Comparison of ENCODE assay signal across 27 mouse cellular contexts in genomic region chr3:130921621-130922245, GRCm38 (mm10).
DNase-seq lines count a peak whose midpoint lies in the region; ATAC-seq and TF ChIP-seq lines count a peak whose summit lies in the region.
"Had no signal": no experiment of that assay in that cellular context is flagged by ENCODE, and none has a peak within 500 bp of the region (broad histone marks: within the 10 kb centered on the region; RNA-seq: fewer than 3 reads in every experiment).

No protein-coding gene starts in this region.

- H3K27ac ChIP-seq in forebrain, embryonic 16.5 days (ENCODE audit: low read length): no peak overlapping the region
- H3K27ac ChIP-seq in midbrain, embryonic 14.5 days (replicated peaks; ENCODE audit: low read depth, low read length): no peak overlapping the region
- no peak overlapping the region for H3K27ac ChIP-seq in embryonic facial prominence, embryonic 10.5 days (replicated peaks)
- H3K27ac ChIP-seq: embryonic facial prominence, embryonic 12.5 days; heart, adult 2 months; kidney, embryonic 15.5 days; liver, embryonic 14.5 days had no signal

- DNase-seq in heart, adult 11 months: peak; percentile 54
- DNase-seq in heart, postnatal 4 days: no peak
- peak; percentile 82 for DNase-seq in brain, embryonic 14.5 days (ENCODE audit: low read depth)
- DNase-seq in midbrain, embryonic 14.5 days: peak; percentile 42
- no peak for DNase-seq in adipocyte (ENCODE audit: low spot score)
- DNase-seq in embryonic facial prominence, embryonic 10.5 days (ENCODE audit: low spot score): no peak
- DNase-seq in cerebellum, adult 8-10 months: no peak
- DNase-seq: adrenal gland, postnatal 25 days; cerebellum, adult 18-20 months; cerebellum, postnatal 36 days; gastrocnemius, postnatal 25 days; heart, adult 2 months; kidney, adult 18-20 months; kidney, postnatal 25 days; liver; lung, embryonic 14.5 days; retina, postnatal 1 day; right cerebral cortex, postnatal 14 days; thymus, postnatal 14 days had no signal

- H3K4me2 ChIP-seq in forebrain, embryonic 16.5 days (ENCODE audit: low read length): no peak overlapping the region
- H3K4me2 ChIP-seq in midbrain, embryonic 14.5 days (ENCODE audit: low read length): no peak overlapping the region
- H3K4me2 ChIP-seq: embryonic facial prominence, embryonic 12.5 days; heart, embryonic 12.5 days; kidney, embryonic 15.5 days; lung, embryonic 14.5 days had no signal

- H3K4me1 ChIP-seq in forebrain, embryonic 16.5 days (replicated peaks; ENCODE audit: control insufficient read depth, insufficient read depth, low read length): peaks cover 14% of the 10 kb centered on the region
- H3K4me1 ChIP-seq in midbrain, embryonic 14.5 days (ENCODE audit: control insufficient read depth, insufficient read depth, low read length): peaks cover 25% of the 10 kb centered on the region
- H3K4me1 ChIP-seq in embryonic facial prominence, embryonic 10.5 days: peaks cover 26% of the 10 kb centered on the region

- H3K27me3 ChIP-seq in forebrain, embryonic 16.5 days (replicated peaks; ENCODE audit: control insufficient read depth, insufficient read depth, low read length): no peaks in the 10 kb centered on the region
- H3K27me3 ChIP-seq in midbrain, embryonic 14.5 days (ENCODE audit: control insufficient read depth, insufficient read depth, low read length): no peaks in the 10 kb centered on the region
- H3K27me3 ChIP-seq in embryonic facial prominence, embryonic 10.5 days (replicated peaks; ENCODE audit: low read depth, poor library complexity, severe bottlenecking): peaks cover 18% of the 10 kb centered on the region
- H3K27me3 ChIP-seq: embryonic facial prominence, embryonic 12.5 days; Patski had no signal

- no peak for TF ChIP-seq POLR2A in brain, embryonic 14.5 days (IDR thresholded peaks at IDR 0.05; ENCODE audit: borderline replicate concordance, extremely low read depth, insufficient read depth, insufficient read length, poor library complexity, severe bottlenecking)

- TF ChIP-seq CTCF in brain, embryonic 14.5 days (IDR thresholded peaks at IDR 0.05; ENCODE audit: borderline replicate concordance, extremely low read depth, insufficient read depth, insufficient read length): no peak

- no peaks in the 10 kb centered on the region for H3K9me3 ChIP-seq in forebrain, embryonic 16.5 days (ENCODE audit: control insufficient read depth, low read length)
- H3K9me3 ChIP-seq in midbrain, embryonic 14.5 days (ENCODE audit: control insufficient read depth, low read length): no peaks in the 10 kb centered on the region
- no peaks in the 10 kb centered on the region for H3K9me3 ChIP-seq in embryonic facial prominence, embryonic 10.5 days
- H3K9me3 ChIP-seq: embryonic facial prominence, embryonic 12.5 days; kidney, embryonic 15.5 days had no signal

- WGBS in forebrain, embryonic 16.5 days: 45% methylated on average over 9 of the region's 9 CpGs
- WGBS in midbrain, embryonic 14.5 days: 56% methylated on average over 9 of the region's 9 CpGs
- 85% methylated on average over 9 of the region's 9 CpGs for WGBS in embryonic facial prominence, embryonic 10.5 days

- no peak overlapping the region for H3K4me3 ChIP-seq in forebrain, embryonic 16.5 days (replicated peaks; ENCODE audit: low read length)
- no peak overlapping the region for H3K4me3 ChIP-seq in midbrain, embryonic 14.5 days (replicated peaks; ENCODE audit: low read depth, low read length)
- no peak overlapping the region for H3K4me3 ChIP-seq in embryonic facial prominence, embryonic 10.5 days
- H3K4me3 ChIP-seq: embryonic facial prominence, embryonic 12.5 days; heart, adult 2 months; heart, embryonic 12.5 days; kidney, embryonic 15.5 days had no signal

- ATAC-seq in forebrain, embryonic 16.5 days: peak; percentile 73; the same call in 1 of the 2 replicates
- ATAC-seq in midbrain, embryonic 14.5 days (ENCODE audit: low FRiP score, low TSS enrichment): peak; percentile 27; the same call in 1 of the 2 replicates
- ATAC-seq: hindbrain, embryonic 16.5 days; Patski had no signal

- no peaks in the 10 kb centered on the region for H3K36me3 ChIP-seq in forebrain, embryonic 16.5 days (ENCODE audit: control insufficient read depth, insufficient read depth)
- no peaks in the 10 kb centered on the region for H3K36me3 ChIP-seq in midbrain, embryonic 14.5 days (ENCODE audit: control insufficient read depth, insufficient read depth, low read length)
- no peaks in the 10 kb centered on the region for H3K36me3 ChIP-seq in embryonic facial prominence, embryonic 10.5 days (replicated peaks)
- H3K36me3 ChIP-seq: embryonic facial prominence, embryonic 12.5 days; G1E; heart, embryonic 12.5 days; kidney, embryonic 15.5 days had no signal

- H3K9ac ChIP-seq in forebrain, embryonic 16.5 days (replicated peaks; ENCODE audit: low read depth, low read length): no peak overlapping the region
- H3K9ac ChIP-seq in midbrain, embryonic 14.5 days (replicated peaks; ENCODE audit: low read length): no peak overlapping the region
- H3K9ac ChIP-seq: heart, embryonic 12.5 days; kidney, embryonic 15.5 days; liver, embryonic 14.5 days; lung, embryonic 14.5 days had no signal

Comparison
In these comparisons a context has a peak if more than half of its experiments do, and no peak if none do; other contexts are left out.
1. DNase-seq: peak in heart, adult 11 months (single experiment), brain, embryonic 14.5 days (single experiment) and midbrain, embryonic 14.5 days (single experiment); none in heart, postnatal 4 days (single experiment), adipocyte (single experiment), embryonic facial prominence, embryonic 10.5 days (single experiment) and cerebellum, adult 8-10 months (single experiment).